Mouse (Mus musculus) embryonic fibroblast, embryonic 13.5 days (primary cell): ENCODE measurements around the gene Pabpc1l.

Experiments
- CTCF ChIP-seq: IDR thresholded peaks from 2 replicates; pipeline ENCODE4 v1.5.1; 2011; ENCODE audit warnings: mild to moderate bottlenecking, control low read depth, low read length, moderate library complexity, borderline replicate concordance; ENCODE audit not compliant: insufficient read depth
- POLR2A ChIP-seq: IDR thresholded peaks from 2 replicates; pipeline ENCODE4 v1.6.1; 2011; ENCODE audit warnings: low read depth, mild to moderate bottlenecking, control low read depth, low read length, moderate library complexity

DNA sequence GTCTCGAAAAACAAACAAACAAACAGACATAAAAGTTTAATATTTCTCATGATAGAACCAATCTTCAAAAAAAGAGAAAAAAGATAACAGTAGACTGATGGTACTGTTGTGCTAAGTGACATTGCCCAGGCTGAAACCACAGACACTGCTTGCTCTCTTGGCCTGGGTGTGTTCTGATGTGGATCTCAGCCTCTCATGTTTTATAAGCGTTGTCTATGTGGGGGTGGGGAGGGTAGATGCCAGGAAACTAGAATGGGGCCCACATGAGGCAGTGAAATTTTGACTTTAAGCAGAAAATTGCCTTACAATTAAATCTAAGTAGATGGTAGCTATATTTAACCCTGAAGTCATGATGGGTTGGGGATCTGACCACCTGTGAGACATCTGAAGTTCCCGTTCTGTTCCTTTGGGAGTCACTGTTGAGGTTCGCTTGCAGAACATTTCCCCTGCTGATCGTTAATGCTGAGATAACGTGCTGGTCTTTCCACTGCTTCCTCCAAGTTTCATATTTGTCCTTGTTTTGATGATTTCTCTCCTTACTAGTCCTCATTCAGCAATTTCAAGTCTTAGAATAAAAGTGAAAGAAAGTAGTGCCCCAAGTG lies 62.3 kb downstream of the Pabpc1l start:
- no peak for TF ChIP-seq CTCF
- no peak for TF ChIP-seq POLR2A
